Comparison of ENCODE assay signal across 8 mouse cellular contexts in the genomic region with DNA sequence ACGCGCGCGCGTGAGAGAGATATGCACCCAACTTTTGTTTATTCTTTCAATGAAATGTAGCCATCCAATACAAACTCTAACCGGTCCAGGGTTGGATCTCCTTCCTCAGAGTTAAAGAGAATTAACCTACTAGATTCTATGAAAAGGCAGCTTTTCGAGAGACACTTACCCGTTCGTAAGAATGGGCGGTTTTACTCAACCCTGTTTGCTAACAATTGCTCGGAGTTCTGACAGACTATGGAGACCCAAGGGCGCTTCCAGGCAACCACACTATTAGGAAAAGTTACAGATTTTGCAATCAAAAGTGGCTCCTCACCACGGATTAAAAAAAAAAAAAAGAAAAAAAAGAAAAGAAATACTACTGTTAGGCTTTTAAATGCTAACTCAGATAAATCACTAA. TPM values are rescaled to one million over a fixed set of nuclear protein-coding genes. Genes with fewer than 3 reads are reported as not detected.
DNase-seq lines count a peak whose midpoint lies in the region; ATAC-seq and TF ChIP-seq lines count a peak whose summit lies in the region.

No protein-coding gene starts in this region.

- peak overlapping the region; percentile 91 for H3K27ac ChIP-seq in heart, embryonic 12.5 days (ENCODE audit: poor library complexity, severe bottlenecking)
- H3K27ac ChIP-seq in hindbrain, embryonic 15.5 days (replicated peaks) = no peak overlapping the region
- no peak overlapping the region for H3K27ac ChIP-seq in midbrain, embryonic 13.5 days

- 4% methylated on average over 13 of the region's 13 CpGs for WGBS in heart, embryonic 12.5 days
- 3% methylated on average over 13 of the region's 13 CpGs for WGBS in hindbrain, embryonic 15.5 days
- 3% methylated on average over 13 of the region's 13 CpGs for WGBS in midbrain, embryonic 13.5 days

- H3K27me3 ChIP-seq in heart, embryonic 12.5 days (replicated peaks) = no peaks in the 10 kb centered on the region
- no peaks in the 10 kb centered on the region for H3K27me3 ChIP-seq in hindbrain, embryonic 15.5 days
- H3K27me3 ChIP-seq in midbrain, embryonic 13.5 days = no peaks in the 10 kb centered on the region

- ATAC-seq in heart, embryonic 12.5 days (ENCODE audit: insufficient number of reproducible peaks, low FRiP score) = no peak
- ATAC-seq in hindbrain, embryonic 15.5 days (ENCODE audit: low FRiP score, low read depth) = no peak
- ATAC-seq in midbrain, embryonic 13.5 days = no peak

- DNase-seq in heart, postnatal 25 days (ENCODE audit: low spot score) = no peak
- DNase-seq in brain, embryonic 14.5 days (ENCODE audit: low read depth) = peak; percentile 10
- DNase-seq in ovary, postnatal 14 days (ENCODE audit: low spot score) = no peak
- no peak for DNase-seq in spleen, adult 18-20 months
- DNase-seq in right cerebral cortex, postnatal 14 days = no peak

- peak overlapping the region; percentile 74 for H3K4me3 ChIP-seq in heart, embryonic 12.5 days
- H3K4me3 ChIP-seq in hindbrain, embryonic 15.5 days = peak overlapping the region; percentile 92
- peak overlapping the region; percentile 73 for H3K4me3 ChIP-seq in midbrain, embryonic 13.5 days (replicated peaks)

- no peaks in the 10 kb centered on the region for H3K9me3 ChIP-seq in heart, embryonic 12.5 days (replicated peaks)
- H3K9me3 ChIP-seq in hindbrain, embryonic 15.5 days = no peaks in the 10 kb centered on the region
- H3K9me3 ChIP-seq in midbrain, embryonic 13.5 days = no peaks in the 10 kb centered on the region

- H3K9ac ChIP-seq in heart, embryonic 12.5 days = peak overlapping the region; percentile 82
- H3K9ac ChIP-seq in hindbrain, embryonic 15.5 days = no peak overlapping the region
- H3K9ac ChIP-seq in midbrain, embryonic 13.5 days (replicated peaks) = peak overlapping the region; percentile 87; the same call in 1 of the 2 replicates

- TF ChIP-seq CTCF in brain, embryonic 14.5 days (IDR thresholded peaks at IDR 0.05; ENCODE audit: borderline replicate concordance, extremely low read depth, insufficient read depth, insufficient read length) = no peak

- no peaks in the 10 kb centered on the region for H3K36me3 ChIP-seq in heart, embryonic 12.5 days
- no peaks in the 10 kb centered on the region for H3K36me3 ChIP-seq in hindbrain, embryonic 15.5 days
- no peaks in the 10 kb centered on the region for H3K36me3 ChIP-seq in midbrain, embryonic 13.5 days

- peak overlapping the region; percentile 83 for H3K4me2 ChIP-seq in heart, embryonic 12.5 days
- H3K4me2 ChIP-seq in hindbrain, embryonic 15.5 days = peak overlapping the region; percentile 90
- peak overlapping the region; percentile 78 for H3K4me2 ChIP-seq in midbrain, embryonic 13.5 days (replicated peaks)

- intact Hi-C loops in heart, postnatal 25 days (cut with DNase I) = loop anchor here (5.0 kb wide), 1 partner anchor 74 kb away; a partner anchor contains a TSS

- TF ChIP-seq POLR2A in brain, embryonic 14.5 days (IDR thresholded peaks at IDR 0.05; ENCODE audit: borderline replicate concordance, extremely low read depth, insufficient read depth, insufficient read length, poor library complexity, severe bottlenecking) = no peak

- peaks cover 5% of the 10 kb centered on the region; the same call in 1 of the 2 replicates for H3K4me1 ChIP-seq in heart, embryonic 12.5 days (replicated peaks)
- H3K4me1 ChIP-seq in hindbrain, embryonic 15.5 days (replicated peaks) = peaks cover 4% of the 10 kb centered on the region; the same call in 1 of the 2 replicates
- peaks cover 4% of the 10 kb centered on the region; the same call in 1 of the 2 replicates for H3K4me1 ChIP-seq in midbrain, embryonic 13.5 days (replicated peaks)

RNA-seq across cellular contexts. Expression of a gene that starts 0.5 kb away (rescaled TPM):
- polyA plus RNA-seq in heart, embryonic 12.5 days (2016; fragmentation: Nextera tagmentation; extraction: Ambion mirVana) = 19.9 and 22.0 TPM in 2 replicates
- total RNA-seq in heart, postnatal 25 days (2021) = 1 to 10 TPM; 5.7 to 5.8 TPM
- 5.6 and 7.6 TPM in 2 replicates for polyA plus RNA-seq in brain, embryonic 14.5 days (2012; rRNA removed)
- polyA plus RNA-seq in hindbrain, embryonic 15.5 days (2015; fragmentation: Nextera tagmentation; extraction: Ambion mirVana) = 6.5 and 7.6 TPM in 2 replicates
- polyA plus RNA-seq in midbrain, embryonic 13.5 days (2015; fragmentation: Nextera tagmentation; extraction: Ambion mirVana) = 6.2 and 6.7 TPM in 2 replicates
